Mouse (Mus musculus) spleen, adult 2 months (tissue): ENCODE measurements around the gene Actbl2.

Experiments
- CTCF ChIP-seq: fragments of 200-500 bp; IDR thresholded peaks from 2 replicates; pipeline ENCODE4 v1.5.1; 2011; ENCODE audit warnings: mild to moderate bottlenecking, inconsistent platforms; ENCODE audit not compliant: insufficient read depth, insufficient read length, insufficient replicate concordance; ENCODE audit errors: extremely low read depth
- POLR2A ChIP-seq: fragments of 200-500 bp; IDR thresholded peaks from 2 replicates; pipeline ENCODE4 v1.6.1; 2011; ENCODE audit warnings: low read depth, low read length, inconsistent platforms

DNA sequence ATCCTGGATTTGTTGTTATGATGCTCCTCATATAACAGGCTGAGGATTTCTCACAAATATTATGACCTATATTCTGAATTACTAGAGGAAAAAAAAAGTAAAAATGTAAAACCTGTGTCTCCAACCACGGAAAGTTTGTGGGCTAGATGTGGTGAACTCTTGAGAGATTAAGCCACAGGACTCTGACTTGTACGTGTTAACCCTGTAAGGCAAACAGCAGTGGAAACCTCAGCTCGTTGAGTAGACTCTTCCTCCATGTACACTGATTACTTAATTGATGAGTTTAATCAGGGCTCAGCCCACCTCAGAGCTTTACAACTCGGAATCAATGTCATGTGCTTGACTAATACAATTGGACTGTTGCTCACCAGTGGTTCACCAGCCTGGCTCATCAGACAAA lies 3.2 kb downstream of the Actbl2 start:
- TF ChIP-seq POLR2A = no peak
- TF ChIP-seq CTCF = no peak
